ENCODE assay signal across 8 mouse cellular contexts in the genomic region with DNA sequence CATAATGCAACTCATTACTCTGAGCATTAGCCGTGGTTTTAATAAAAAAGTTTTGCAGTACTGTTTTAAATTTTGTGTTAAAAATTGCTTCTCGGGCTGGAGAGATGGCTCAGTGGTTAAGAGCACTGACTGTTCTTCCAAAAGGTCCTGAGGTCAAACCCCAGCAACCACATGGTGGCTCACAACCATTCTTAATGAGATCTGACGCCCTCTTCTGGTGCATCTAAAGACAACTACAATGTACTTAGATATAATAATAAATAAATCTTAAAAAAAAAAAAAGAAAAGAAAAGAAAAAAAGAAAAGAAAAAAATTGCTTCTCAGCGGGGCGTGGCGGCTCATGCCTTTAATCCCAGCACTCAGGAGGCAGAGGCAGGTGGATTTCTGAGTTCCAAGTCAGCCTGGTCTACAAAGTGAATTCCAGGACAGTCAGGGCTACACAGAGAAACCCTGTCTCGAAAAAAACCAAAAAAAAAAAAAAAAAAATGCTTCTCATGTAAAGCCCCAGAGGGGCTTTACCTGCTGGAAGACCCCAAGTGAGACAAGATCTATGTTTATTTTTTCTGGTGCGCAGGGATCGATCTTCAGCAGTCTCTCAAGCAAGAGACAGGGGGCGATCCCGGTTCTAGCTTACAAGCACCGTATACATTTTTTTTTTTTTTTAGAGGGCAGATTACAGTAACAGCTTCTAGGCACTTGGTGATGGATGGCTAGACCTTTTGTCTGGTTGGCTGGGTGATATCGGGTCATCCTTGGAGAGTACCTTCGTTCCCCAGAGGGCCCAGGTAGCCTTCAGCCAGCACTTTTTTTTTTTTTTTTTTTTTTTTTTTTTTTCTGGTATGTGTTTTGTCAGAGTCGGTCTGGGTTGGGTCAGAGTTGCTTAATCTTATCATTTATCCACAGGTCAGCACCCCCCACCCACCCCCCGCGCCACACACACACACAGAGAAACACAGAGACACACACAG. TPM values are rescaled to one million over a fixed set of nuclear protein-coding genes. Genes with fewer than 3 reads are reported as not detected.
DNase-seq lines count a peak whose midpoint lies in the region; ATAC-seq and TF ChIP-seq lines count a peak whose summit lies in the region.

No protein-coding gene starts in this region.

- WGBS in heart, postnatal 0 days: 27% methylated on average over 17 of the region's 17 CpGs
- 22% methylated on average over 17 of the region's 17 CpGs for WGBS in stomach, embryonic 14.5 days

- H3K27me3 ChIP-seq in heart, postnatal 0 days (ENCODE audit: control insufficient read depth, insufficient read depth, low read length): no peaks in the 10 kb centered on the region
- H3K27me3 ChIP-seq in stomach, embryonic 14.5 days (ENCODE audit: control insufficient read depth, insufficient read depth, low read length): no peaks in the 10 kb centered on the region

- no peak for TF ChIP-seq POLR2A in cortical plate, adult 2 months (IDR thresholded peaks at IDR 0.05; ENCODE audit: extremely low read depth, insufficient read depth, low read length)

- no peaks in the 10 kb centered on the region for H3K4me1 ChIP-seq in cortical plate, adult 2 months (ENCODE audit: control insufficient read depth, insufficient read depth, low read length)
- no peaks in the 10 kb centered on the region for H3K4me1 ChIP-seq in heart, postnatal 0 days (ENCODE audit: control insufficient read depth, insufficient read depth)
- H3K4me1 ChIP-seq in stomach, embryonic 14.5 days (ENCODE audit: control insufficient read depth, insufficient read depth, low read length): no peaks in the 10 kb centered on the region; the same call in 1 of the 2 replicates

- ATAC-seq in heart, postnatal 0 days (ENCODE audit: insufficient read depth, low read depth): peak; percentile 12; the same call in 1 of the 2 replicates
- ATAC-seq in stomach, embryonic 14.5 days (ENCODE audit: insufficient number of reproducible peaks, insufficient read depth, low FRiP score, low read depth): peak; percentile 3

- peak overlapping the region; percentile 68; the same call in 1 of the 2 replicates for H3K9ac ChIP-seq in heart, postnatal 0 days (replicated peaks; ENCODE audit: low read depth, low read length)
- 0 out of 2 replicates have a peak overlapping the region, but pooled peaks have one; percentile 54 for H3K9ac ChIP-seq in stomach, embryonic 14.5 days (replicated peaks; ENCODE audit: low read depth, low read length)

- H3K4me2 ChIP-seq in heart, postnatal 0 days (ENCODE audit: low read depth, low read length): peak overlapping the region; percentile 61
- H3K4me2 ChIP-seq in stomach, embryonic 14.5 days (replicated peaks; ENCODE audit: low read depth, low read length): peak overlapping the region; percentile 34

- DNase-seq in adrenal gland, postnatal 36 days: peak; percentile 12 to 34
- no peak for DNase-seq in adrenal gland, adult 8-10 months
- peak; percentile 81 for DNase-seq in MEL-GATA-1-ER (ENCODE audit: extremely low read depth, low read depth)
- DNase-seq in heart, postnatal 0 days (ENCODE audit: low spot score): peak; percentile 48
- DNase-seq in left cerebral cortex, postnatal 14 days (ENCODE audit: low spot score in 2 of 2): peak; percentile 13 to 38
- peak; percentile 59 for DNase-seq in mesoderm, embryonic 11.5 days (ENCODE audit: low read depth, low spot score)

- TF ChIP-seq EP300 in heart, postnatal 0 days (IDR thresholded peaks at IDR 0.05; ENCODE audit: low read depth): no peak

- H3K4me3 ChIP-seq in cortical plate, adult 2 months (ENCODE audit: insufficient read depth, low read length): peak overlapping the region; percentile 46
- H3K4me3 ChIP-seq in heart, postnatal 0 days (ENCODE audit: low read depth, low read length): peak overlapping the region; percentile 79
- H3K4me3 ChIP-seq in stomach, embryonic 14.5 days (ENCODE audit: low read depth, low read length): peak overlapping the region; percentile 67

- TF ChIP-seq CTCF in cortical plate, adult 2 months (IDR thresholded peaks at IDR 0.05; ENCODE audit: extremely low read depth, insufficient read depth, low read length): no peak
- no peak; the same call in 1 of the 2 replicates for TF ChIP-seq CTCF in heart, postnatal 0 days (IDR thresholded peaks at IDR 0.05; ENCODE audit: low read depth)

- H3K36me3 ChIP-seq in heart, postnatal 0 days (replicated peaks; ENCODE audit: control insufficient read depth, insufficient read depth, low read length): no peaks in the 10 kb centered on the region; the same call in 1 of the 2 replicates
- H3K36me3 ChIP-seq in stomach, embryonic 14.5 days (ENCODE audit: control insufficient read depth, insufficient read depth, low read length): no peaks in the 10 kb centered on the region

- H3K27ac ChIP-seq in cortical plate, adult 2 months (ENCODE audit: insufficient read depth, low read length): no peak overlapping the region
- H3K27ac ChIP-seq in heart, postnatal 0 days (ENCODE audit: low read depth): peak overlapping the region; percentile 94
- peak overlapping the region; percentile 91; the same call in 1 of the 2 replicates for H3K27ac ChIP-seq in stomach, embryonic 14.5 days (ENCODE audit: low read length)

- H3K9me3 ChIP-seq in heart, postnatal 0 days (replicated peaks; ENCODE audit: control insufficient read depth, low read length): 0 out of 2 replicates have a peak, but pooled peaks cover 4% of the 10 kb centered on the region
- no peaks in the 10 kb centered on the region; the same call in 1 of the 2 replicates for H3K9me3 ChIP-seq in stomach, embryonic 14.5 days (ENCODE audit: control insufficient read depth, low read depth, low read length)

- intact Hi-C loops in left cerebral cortex, postnatal 14 days (cut with DNase I): loop anchor here (2.0 kb wide), 1 partner anchor 68 kb away; a partner anchor contains a TSS

RNA-seq across cellular contexts. Expression of a gene that starts 0.7 kb away (rescaled TPM):
- 10 to 100 TPM; 36.9 to 45.3 TPM for total RNA-seq in adrenal gland, postnatal 36 days (2021)
- total RNA-seq in adrenal gland, adult 8-10 months (2022): 10 to 100 TPM; 37.1 to 62.6 (median 53.2) TPM
- 18.2 and 18.3 TPM in 2 replicates for polyA plus RNA-seq in cortical plate, adult 2 months (2012; rRNA removed)
- total RNA-seq in heart, postnatal 0 days (2014; rRNA removed; ENCODE audit: low replicate concordance): 7.5 and 12.6 TPM in 2 replicates
- 14.6 and 16.7 TPM in 2 replicates for polyA plus RNA-seq in heart, postnatal 0 days (2015; fragmentation: Nextera tagmentation; extraction: Ambion mirVana)
- total RNA-seq in left cerebral cortex, postnatal 14 days (2021): 10 to 100 TPM; 17.5 to 18.6 TPM
- polyA plus RNA-seq in stomach, embryonic 14.5 days (2014; fragmentation: Nextera tagmentation; extraction: Ambion mirVana): 37.2 and 40.7 TPM in 2 replicates

RNA-seq across cellular contexts. Expression of a gene that starts 34.9 kb away (rescaled TPM):
- under 1 TPM; 0.69 to 0.73 TPM for total RNA-seq in adrenal gland, postnatal 36 days (2021)
- 1 to 10 TPM in 2 of 4 experiments, under 1 TPM in 2; 0.58 to 1.2 (median 0.87) TPM for total RNA-seq in adrenal gland, adult 8-10 months (2022)
- 1.8 and 2.1 TPM in 2 replicates for polyA plus RNA-seq in cortical plate, adult 2 months (2012; rRNA removed)
- total RNA-seq in heart, postnatal 0 days (2014; rRNA removed; ENCODE audit: low replicate concordance): 0.50 and 1.5 TPM in 2 replicates
- 1.7 TPM in 2 replicates for polyA plus RNA-seq in heart, postnatal 0 days (2015; fragmentation: Nextera tagmentation; extraction: Ambion mirVana)
- total RNA-seq in left cerebral cortex, postnatal 14 days (2021): 1 to 10 TPM; 2.8 TPM
- 5.4 and 5.9 TPM in 2 replicates for polyA plus RNA-seq in stomach, embryonic 14.5 days (2014; fragmentation: Nextera tagmentation; extraction: Ambion mirVana)

RNA-seq across cellular contexts. Expression of a gene that starts 36.9 kb away (rescaled TPM):
- total RNA-seq in adrenal gland, postnatal 36 days (2021): 1 to 10 TPM; 2.7 to 4.3 TPM
- total RNA-seq in adrenal gland, adult 8-10 months (2022): 1 to 10 TPM; 3.0 to 7.2 (median 4.1) TPM
- polyA plus RNA-seq in cortical plate, adult 2 months (2012; rRNA removed): 0.04 and 0.08 TPM in 2 replicates
- not detected in 2 replicates for total RNA-seq in heart, postnatal 0 days (2014; rRNA removed; ENCODE audit: low replicate concordance)
- not detected in 2 replicates for polyA plus RNA-seq in heart, postnatal 0 days (2015; fragmentation: Nextera tagmentation; extraction: Ambion mirVana)
- total RNA-seq in left cerebral cortex, postnatal 14 days (2021): under 1 TPM in 1 of 2 experiments, not detected in 1; 0.24 TPM
- polyA plus RNA-seq in stomach, embryonic 14.5 days (2014; fragmentation: Nextera tagmentation; extraction: Ambion mirVana): 1.4 and 1.7 TPM in 2 replicates
